Mouse (Mus musculus) embryonic facial prominence, embryonic 15.5 days (tissue): Measurements from ENCODE around the gene 1110059E24Rik. TPM values are rescaled to one million over a fixed set of nuclear protein-coding genes. Genes with fewer than 3 reads are reported as not detected.
"Not testable (repeated sequence)": the region's sequence is repeated elsewhere in the genome, so short reads cannot be mapped to it uniquely, and the experiment has no call there.

Source experiments
- ATAC-seq: fragments of 200-750 bp; cut with Nextera tagmentation; 2 replicates; pipeline ENCODE4 v1.8.0; 2017; ENCODE audit warnings: low read depth, moderate TSS enrichment; ENCODE audit not compliant: insufficient number of reproducible peaks, low FRiP score, low TSS enrichment
- H3K27ac ChIP-seq: fragments of 300-500 bp; sonication (generic); replicated peaks from 2 replicates; pipeline ENCODE4 v1.5.1; 2015; ENCODE audit warnings: mild to moderate bottlenecking, inconsistent platforms
- H3K27me3 ChIP-seq: fragments of 300-500 bp; sonication (generic); 2 replicates; pipeline ENCODE4 v1.6.1; 2015; ENCODE audit warnings: inconsistent platforms
- H3K36me3 ChIP-seq: fragments of 300-500 bp; sonication (generic); 2 replicates; pipeline ENCODE4 v1.6.1; 2015; ENCODE audit warnings: mild to moderate bottlenecking, inconsistent platforms
- H3K4me1 ChIP-seq: fragments of 300-500 bp; sonication (generic); 2 replicates; pipeline ENCODE4 v1.6.1; 2015; ENCODE audit warnings: inconsistent platforms
- H3K4me2 ChIP-seq: fragments of 300-500 bp; sonication (generic); replicated peaks from 2 replicates; pipeline ENCODE4 v1.6.1; 2015; ENCODE audit warnings: mild to moderate bottlenecking, inconsistent platforms
- H3K4me3 ChIP-seq: fragments of 300-500 bp; sonication (generic); replicated peaks from 2 replicates; pipeline ENCODE4 v1.5.1; 2015; ENCODE audit warnings: mild to moderate bottlenecking, inconsistent platforms
- H3K9ac ChIP-seq: fragments of 300-500 bp; sonication (generic); 2 replicates; pipeline ENCODE4 v1.6.1; 2015; ENCODE audit warnings: inconsistent platforms
- H3K9me3 ChIP-seq: fragments of 300-500 bp; sonication (generic); replicated peaks from 2 replicates; pipeline ENCODE4 v1.6.1; 2016; ENCODE audit warnings: inconsistent platforms
- WGBS: fragments of 180-500 bp; shearing (Covaris S2); methylation state at CpG from one replicate; pipeline ENCODE4 v1.1.7; 2015; 5-methylcytosine and 5-hydroxymethylcytosine counted together
- polyA plus RNA-seq: library from polyadenylated mRNA; unstranded; fragments of >200 nt; fragmentation: Nextera tagmentation; extraction: Ambion mirVana; gene quantifications from 2 replicates; pipeline ENCODE4 v1.2.1, GENCODE M21; 2015

Gene 1110059E24Rik
- polyA plus RNA-seq, 1 experiment from 2014 or later = 46.4 TPM

GRCm38 (mm10) chr19:21646142-21646541 is 6.6 kb downstream of the 1110059E24Rik start:
- Histone ChIP-seq H3K4me2 (no peak overlapping the region), H3K4me1 (peaks cover 8% of the 10 kb centered on the region; the same call in 1 of the 2 replicates), H3K27ac (no peak overlapping the region), H3K9me3 (no peaks in the 10 kb centered on the region), H3K9ac (no peak overlapping the region), H3K36me3 (no peaks in the 10 kb centered on the region), H3K27me3 (no peaks in the 10 kb centered on the region), H3K4me3 (no peak overlapping the region)
- ATAC-seq = no peak
- WGBS = 77% methylated on average over 6 of the region's 6 CpGs

GRCm38 (mm10) chr19:21645301-21645700 is 7.5 kb downstream of the 1110059E24Rik start:
- no peak overlapping the region for H3K4me2 ChIP-seq
- H3K27me3 ChIP-seq = no peaks in the 10 kb centered on the region
- 79% methylated on average over 4 of the region's 4 CpGs for WGBS
- H3K4me3 ChIP-seq = no peak overlapping the region
- H3K4me1 ChIP-seq = peaks cover 8% of the 10 kb centered on the region; the same call in 1 of the 2 replicates
- H3K36me3 ChIP-seq = no peaks in the 10 kb centered on the region
- no peak overlapping the region for H3K9ac ChIP-seq
- no peaks in the 10 kb centered on the region for H3K9me3 ChIP-seq
- no peak overlapping the region for H3K27ac ChIP-seq
- no peak for ATAC-seq

GRCm38 (mm10) chr19:21643935-21644334 is 8.8 kb downstream of the 1110059E24Rik start:
- no peak overlapping the region for H3K9ac ChIP-seq
- no peak overlapping the region for H3K4me3 ChIP-seq
- H3K4me1 ChIP-seq = peaks cover 8% of the 10 kb centered on the region; the same call in 1 of the 2 replicates
- H3K36me3 ChIP-seq = no peaks in the 10 kb centered on the region
- ATAC-seq = no peak
- H3K27ac ChIP-seq = no peak overlapping the region
- no peak overlapping the region for H3K4me2 ChIP-seq
- 82% methylated on average over 1 of the region's 1 CpGs for WGBS
- no peaks in the 10 kb centered on the region for H3K27me3 ChIP-seq
- H3K9me3 ChIP-seq = no peaks in the 10 kb centered on the region

- H3K4me1 ChIP-seq = no peaks in the 10 kb centered on the region
- H3K9me3 ChIP-seq = no peaks in the 10 kb centered on the region
- H3K4me3 ChIP-seq = no peak overlapping the region
- H3K27me3 ChIP-seq = no peaks in the 10 kb centered on the region
- WGBS = 66% methylated on average over 7 of the region's 7 CpGs
- H3K27ac ChIP-seq = no peak overlapping the region
- no peak overlapping the region for H3K9ac ChIP-seq
- H3K36me3 ChIP-seq = no peaks in the 10 kb centered on the region
- ATAC-seq = no peak
- no peak overlapping the region for H3K4me2 ChIP-seq
Observed at GRCm38 (mm10) chr19:21637672-21638071, 15.1 kb downstream of the 1110059E24Rik start.

- Histone ChIP-seq H3K4me1 (no peaks in the 10 kb centered on the region), H3K4me2 (no peak overlapping the region), H3K4me3 (no peak overlapping the region), H3K9ac (no peak overlapping the region), H3K36me3 (no peaks in the 10 kb centered on the region), H3K27ac (no peak overlapping the region), H3K27me3 (no peaks in the 10 kb centered on the region), H3K9me3 (no peaks in the 10 kb centered on the region)
- 74% methylated on average over 3 of the region's 3 CpGs for WGBS
- ATAC-seq = no peak
Observed at GRCm38 (mm10) chr19:21636907-21637306, 15.9 kb downstream of the 1110059E24Rik start.

GRCm38 (mm10) chr19:21635406-21635805 is 17.4 kb downstream of the 1110059E24Rik start:
- 79% methylated on average over 2 of the region's 2 CpGs for WGBS
- no peak for ATAC-seq
- Histone ChIP-seq H3K27me3 (no peaks in the 10 kb centered on the region), H3K4me1 (no peaks in the 10 kb centered on the region), H3K27ac (no peak overlapping the region), H3K4me3 (no peak overlapping the region), H3K9me3 (no peaks in the 10 kb centered on the region), H3K9ac (no peak overlapping the region), H3K36me3 (no peaks in the 10 kb centered on the region), H3K4me2 (no peak overlapping the region)

- Histone ChIP-seq H3K4me1 (no peaks in the 10 kb centered on the region), H3K27ac (no peak overlapping the region), H3K9me3 (no peaks in the 10 kb centered on the region), H3K36me3 (no peaks in the 10 kb centered on the region), H3K4me2 (no peak overlapping the region), H3K27me3 (no peaks in the 10 kb centered on the region), H3K9ac (no peak overlapping the region), H3K4me3 (no peak overlapping the region)
- WGBS = 58% methylated on average over 14 of the region's 14 CpGs
- ATAC-seq = no peak
Observed at GRCm38 (mm10) chr19:21630656-21631331, 22.0 kb downstream of the 1110059E24Rik start.

- Histone ChIP-seq H3K9ac (no peak overlapping the region), H3K4me1 (no peaks in the 10 kb centered on the region), H3K4me3 (no peak overlapping the region), H3K36me3 (no peaks in the 10 kb centered on the region), H3K9me3 (no peaks in the 10 kb centered on the region), H3K27ac (no peak overlapping the region), H3K4me2 (no peak overlapping the region), H3K27me3 (no peaks in the 10 kb centered on the region)
- 64% methylated on average over 1 of the region's 1 CpGs for WGBS
- ATAC-seq = no peak
Observed at GRCm38 (mm10) chr19:21629501-21629900, 23.3 kb downstream of the 1110059E24Rik start.

- no peak overlapping the region for H3K4me2 ChIP-seq
- no peaks in the 10 kb centered on the region for H3K9me3 ChIP-seq
- H3K4me1 ChIP-seq = no peaks in the 10 kb centered on the region
- ATAC-seq = no peak
- no peak overlapping the region for H3K27ac ChIP-seq
- 88% methylated on average over 1 of the region's 1 CpGs for WGBS
- no peaks in the 10 kb centered on the region for H3K27me3 ChIP-seq
- H3K4me3 ChIP-seq = no peak overlapping the region
- no peaks in the 10 kb centered on the region for H3K36me3 ChIP-seq
- no peak overlapping the region for H3K9ac ChIP-seq
Observed at GRCm38 (mm10) chr19:21629030-21629429, 23.7 kb downstream of the 1110059E24Rik start.

- H3K9ac ChIP-seq, H3K36me3 ChIP-seq, H3K4me1 ChIP-seq, ATAC-seq, H3K27ac ChIP-seq, H3K9me3 ChIP-seq, H3K27me3 ChIP-seq, H3K4me3 ChIP-seq, H3K4me2 ChIP-seq: not testable (repeated sequence)
- 48% methylated on average over 11 of the region's 11 CpGs for WGBS
Observed at GRCm38 (mm10) chr19:21628440-21628839, 24.3 kb downstream of the 1110059E24Rik start.

- H3K36me3 ChIP-seq = no peaks in the 10 kb centered on the region
- ATAC-seq = no peak
- no peaks in the 10 kb centered on the region for H3K9me3 ChIP-seq
- no peaks in the 10 kb centered on the region for H3K4me1 ChIP-seq
- WGBS = 79% methylated on average over 6 of the region's 6 CpGs
- no peak overlapping the region for H3K9ac ChIP-seq
- H3K27ac ChIP-seq = no peak overlapping the region
- no peak overlapping the region for H3K4me2 ChIP-seq
- H3K4me3 ChIP-seq = no peak overlapping the region
- H3K27me3 ChIP-seq = no peaks in the 10 kb centered on the region
Observed at GRCm38 (mm10) chr19:21626271-21626988, 26.3 kb downstream of the 1110059E24Rik start.
